Mouse (Mus musculus) hindbrain, postnatal 0 days (tissue): Measurements from ENCODE around the gene Rsad2. TPM values are rescaled to one million over a fixed set of nuclear protein-coding genes. Genes with fewer than 3 reads are reported as not detected.

Source experiments
- ATAC-seq: fragments of 200-750 bp; cut with Nextera tagmentation; 2 replicates; pipeline ENCODE4 v1.8.0; 2017; ENCODE audit warnings: mild to moderate bottlenecking, moderate TSS enrichment, moderate library complexity
- DNase-seq: peaks from one replicate; pipeline ENCODE4 v3.0.0-alpha.2; 2015; ENCODE audit warnings: low spot score
- H3K27ac ChIP-seq: fragments of 300-500 bp; sonication (generic); 2 replicates; pipeline ENCODE4 v1.5.1; 2014; ENCODE audit warnings: mild to moderate bottlenecking
- H3K27me3 ChIP-seq: fragments of 300-500 bp; sonication (generic); 2 replicates; pipeline ENCODE4 v1.6.1; 2014; ENCODE audit warnings: low read length, mixed read lengths; ENCODE audit not compliant: insufficient read depth
- H3K36me3 ChIP-seq: fragments of 300-500 bp; sonication (generic); 2 replicates; pipeline ENCODE4 v1.6.1; 2014; ENCODE audit warnings: low read length, mixed read lengths; ENCODE audit not compliant: insufficient read depth
- H3K4me1 ChIP-seq: fragments of 300-500 bp; sonication (generic); 2 replicates; pipeline ENCODE4 v1.6.1; 2014; ENCODE audit warnings: antibody characterized with exemption, low read length, mixed read lengths; ENCODE audit not compliant: insufficient read depth
- H3K4me2 ChIP-seq: fragments of 300-500 bp; sonication (generic); 2 replicates; pipeline ENCODE4 v1.6.1; 2014; ENCODE audit warnings: low read depth, mild to moderate bottlenecking, low read length, moderate library complexity, mixed read lengths
- H3K4me3 ChIP-seq: fragments of 300-500 bp; sonication (generic); 2 replicates; pipeline ENCODE4 v1.5.1; 2014; ENCODE audit warnings: low read length
- H3K9ac ChIP-seq: fragments of 300-500 bp; sonication (generic); replicated peaks from 2 replicates; pipeline ENCODE4 v1.6.1; 2014; ENCODE audit warnings: mild to moderate bottlenecking, low read length, moderate library complexity, mixed read lengths
- H3K9me3 ChIP-seq: fragments of 300-500 bp; sonication (generic); 2 replicates; pipeline ENCODE4 v1.6.1; 2016; ENCODE audit warnings: low read length, mixed read lengths
- CTCF ChIP-seq: IDR thresholded peaks from 2 replicates; pipeline ENCODE4 v1.5.1; 2016; ENCODE audit warnings: antibody characterized with exemption, control low read depth, low read depth
- WGBS: fragments of 180-500 bp; shearing (Covaris S2); extraction: QIAGEN DNeasy Blood & Tissue Kit; methylation state at CpG from one replicate; pipeline ENCODE4 v1.1.7; 2014; 5-methylcytosine and 5-hydroxymethylcytosine counted together
- polyA plus RNA-seq: library from polyadenylated mRNA; unstranded; fragments of >200 nt; fragmentation: Nextera tagmentation; extraction: Ambion mirVana; gene quantifications from 2 replicates; pipeline ENCODE4 v1.2.1, GENCODE M21; 2015
- total RNA-seq: library from RNA; depleted of rRNA; stranded (reverse); fragments of >200 nt; gene quantifications from 2 replicates; pipeline ENCODE4 v1.2.3, GENCODE M21; 2014

The Rsad2 gene
- total and polyA plus RNA-seq, 2 experiments from 2014 or later: 1.4 to 1.5 TPM

DNA sequence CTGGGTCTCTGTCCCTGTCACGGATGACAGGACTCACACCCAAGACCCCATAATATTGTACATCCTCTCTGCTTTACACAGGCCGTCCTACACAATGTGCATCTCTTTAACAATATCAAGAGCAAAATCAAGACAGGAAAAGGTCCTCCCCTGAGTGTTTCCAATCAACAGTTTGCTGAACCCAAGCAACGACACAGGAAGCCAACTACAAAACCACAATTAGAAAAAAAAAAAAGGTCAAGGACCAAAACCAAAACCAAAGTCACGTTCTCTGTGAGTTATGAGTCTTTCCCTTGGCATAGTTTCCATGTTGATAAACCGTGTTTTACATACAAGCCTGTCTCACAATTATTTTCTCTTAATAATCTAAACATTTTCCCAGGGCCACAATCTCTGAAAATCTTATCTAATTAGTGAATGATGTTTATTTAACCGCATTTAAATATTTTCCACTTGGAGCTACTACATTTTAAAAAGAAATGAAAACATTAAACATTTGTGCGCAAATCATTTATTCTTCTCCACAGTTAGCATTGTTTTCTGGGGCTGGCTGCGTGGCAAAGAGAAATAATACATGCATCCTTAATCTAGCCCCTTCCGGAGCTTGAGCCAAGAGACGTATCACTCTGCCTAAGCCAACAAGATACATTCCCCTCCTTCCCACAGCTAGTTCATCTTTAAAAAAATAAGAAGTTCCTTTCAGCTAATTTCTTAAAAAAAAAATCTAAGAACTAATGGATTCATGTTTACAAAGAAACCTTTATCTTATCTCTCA is 54.4 kb downstream of the Rsad2 start:
- Histone ChIP-seq H3K36me3 (no peaks in the 10 kb centered on the region), H3K9me3 (no peaks in the 10 kb centered on the region), H3K27ac (no peak overlapping the region), H3K4me2 (no peak overlapping the region), H3K27me3 (no peaks in the 10 kb centered on the region), H3K4me3 (no peak overlapping the region), H3K4me1 (peaks cover 8% of the 10 kb centered on the region; the same call in 1 of the 2 replicates), H3K9ac (no peak overlapping the region)
- WGBS: 76% methylated on average over 10 of the region's 10 CpGs
- no peak for ATAC-seq
- DNase-seq: no peak
- TF ChIP-seq CTCF: no peak

GRCm38 (mm10) chr12:26401254-26401653 is 55.0 kb downstream of the Rsad2 start:
- no peaks in the 10 kb centered on the region for H3K9me3 ChIP-seq
- WGBS: 58% methylated on average over 1 of the region's 1 CpGs
- H3K27ac ChIP-seq: no peak overlapping the region
- ATAC-seq (no peak), DNase-seq (no peak)
- no peak overlapping the region for H3K9ac ChIP-seq
- no peak overlapping the region for H3K4me2 ChIP-seq
- H3K4me1 ChIP-seq: peaks cover 8% of the 10 kb centered on the region; the same call in 1 of the 2 replicates
- no peaks in the 10 kb centered on the region for H3K27me3 ChIP-seq
- H3K4me3 ChIP-seq: no peak overlapping the region
- TF ChIP-seq CTCF: no peak
- H3K36me3 ChIP-seq: no peaks in the 10 kb centered on the region

DNA sequence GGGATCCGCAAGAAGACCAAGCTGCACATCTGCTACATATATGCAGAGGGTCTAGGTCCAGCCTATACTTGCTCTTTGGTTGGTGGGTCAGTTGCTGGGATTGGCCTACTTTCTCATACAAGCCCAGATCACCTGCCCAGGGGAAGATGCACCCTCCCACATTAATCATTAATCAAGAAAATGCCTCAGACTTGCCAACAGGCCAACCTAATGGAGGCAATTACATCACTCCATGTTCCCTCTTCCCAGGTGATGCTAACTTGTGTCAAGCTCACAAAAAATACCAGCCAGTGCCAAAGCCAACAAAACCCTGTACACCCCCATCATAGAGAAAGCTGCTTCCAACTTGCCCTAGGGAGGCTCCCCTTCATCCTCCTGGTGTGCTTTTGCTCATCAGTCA is 55.5 kb downstream of the Rsad2 start:
- Histone ChIP-seq H3K4me1 (peaks cover 8% of the 10 kb centered on the region; the same call in 1 of the 2 replicates), H3K4me3 (no peak overlapping the region), H3K27me3 (no peaks in the 10 kb centered on the region), H3K9ac (no peak overlapping the region), H3K9me3 (no peaks in the 10 kb centered on the region), H3K36me3 (no peaks in the 10 kb centered on the region), H3K27ac (no peak overlapping the region), H3K4me2 (no peak overlapping the region)
- TF ChIP-seq CTCF: no peak
- no peak for ATAC-seq
- WGBS: 100% methylated on average over 1 of the region's 1 CpGs
- DNase-seq: no peak

GRCm38 (mm10) chr12:26399391-26399790 is 56.9 kb downstream of the Rsad2 start:
- no peaks in the 10 kb centered on the region for H3K36me3 ChIP-seq
- TF ChIP-seq CTCF: no peak
- H3K9ac ChIP-seq: no peak overlapping the region
- peaks cover 3% of the 10 kb centered on the region; the same call in 1 of the 2 replicates for H3K4me1 ChIP-seq
- H3K4me3 ChIP-seq: no peak overlapping the region
- no peak overlapping the region for H3K27ac ChIP-seq
- no peaks in the 10 kb centered on the region for H3K9me3 ChIP-seq
- ATAC-seq (no peak), DNase-seq (peak; percentile 5)
- no peak overlapping the region for H3K4me2 ChIP-seq
- H3K27me3 ChIP-seq: no peaks in the 10 kb centered on the region
- WGBS: 66% methylated on average over 6 of the region's 6 CpGs

GRCm38 (mm10) chr12:26398597-26398996 is 57.7 kb downstream of the Rsad2 start:
- no peak overlapping the region for H3K9ac ChIP-seq
- 72% methylated on average over 2 of the region's 2 CpGs for WGBS
- no peak overlapping the region for H3K4me2 ChIP-seq
- DNase-seq (no peak), ATAC-seq (no peak)
- H3K4me1 ChIP-seq: peaks cover 3% of the 10 kb centered on the region; the same call in 1 of the 2 replicates
- H3K4me3 ChIP-seq: no peak overlapping the region
- H3K36me3 ChIP-seq: no peaks in the 10 kb centered on the region
- no peaks in the 10 kb centered on the region for H3K9me3 ChIP-seq
- TF ChIP-seq CTCF: no peak
- H3K27me3 ChIP-seq: no peaks in the 10 kb centered on the region
- H3K27ac ChIP-seq: no peak overlapping the region

DNA sequence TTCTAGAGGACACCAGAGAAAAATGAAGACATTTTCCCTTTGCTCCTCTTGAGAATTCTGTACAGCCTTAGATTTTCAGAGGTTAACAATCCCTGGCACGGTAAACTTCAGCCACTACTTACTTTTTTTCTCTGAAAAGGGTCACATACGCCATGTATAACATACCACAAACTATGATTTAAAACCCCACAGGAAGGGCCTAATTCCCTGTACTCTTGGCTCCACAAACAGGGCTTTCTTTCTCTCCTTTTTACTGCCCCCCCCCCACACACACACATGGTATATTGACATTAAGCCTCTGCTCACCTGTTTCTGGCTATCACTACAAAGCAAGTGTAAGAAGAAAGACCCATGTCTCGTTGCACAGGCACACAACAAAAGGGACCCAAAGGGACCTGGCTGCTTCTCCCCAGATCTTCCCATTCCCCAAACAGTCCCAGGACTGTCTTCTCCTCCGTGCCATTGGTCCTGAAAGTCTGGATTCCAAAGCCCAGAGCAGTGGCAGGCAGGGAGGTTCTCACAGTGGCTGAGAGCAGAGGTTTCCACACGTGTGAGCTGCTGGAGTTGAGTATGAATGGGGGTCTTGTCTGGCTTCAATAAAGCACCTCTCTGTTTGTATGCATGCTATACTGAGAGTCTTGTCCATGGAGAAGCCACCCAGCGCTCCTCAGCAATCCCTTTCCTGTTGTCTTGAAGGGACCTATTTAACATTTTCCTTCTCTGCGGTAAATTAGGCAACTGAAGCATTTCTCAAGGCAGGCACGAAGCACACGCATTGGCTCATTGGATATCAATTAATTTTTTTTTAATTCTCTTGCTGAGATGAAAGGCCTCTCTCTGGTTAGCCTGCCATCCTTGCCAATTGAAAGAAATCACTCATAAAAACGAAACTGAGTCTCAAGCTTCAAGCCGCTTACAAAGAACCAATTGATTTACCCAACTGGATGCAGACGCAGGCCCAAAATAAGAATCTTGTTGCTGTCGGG is 61.5 kb downstream of the Rsad2 start:
- H3K4me1 ChIP-seq: peaks cover 5% of the 10 kb centered on the region
- no peaks in the 10 kb centered on the region for H3K27me3 ChIP-seq
- 40% methylated on average over 13 of the region's 13 CpGs for WGBS
- peak overlapping the region; percentile 18; the same call in 1 of the 2 replicates for H3K4me2 ChIP-seq
- no peaks in the 10 kb centered on the region for H3K9me3 ChIP-seq
- no peak overlapping the region for H3K4me3 ChIP-seq
- DNase-seq (peak; percentile 59), ATAC-seq (peak; percentile 87)
- H3K36me3 ChIP-seq: no peaks in the 10 kb centered on the region
- no peak overlapping the region for H3K9ac ChIP-seq
- H3K27ac ChIP-seq: peak overlapping the region; percentile 72
- TF ChIP-seq CTCF: no peak
